Comparison of ENCODE assay signal across 16 mouse cellular contexts in genomic region chr14:21600628-21601027, GRCm38 (mm10).
A peak's percentile ranks its signal among the peaks of the same experiment; 100 is the strongest.
DNase-seq lines count a peak whose midpoint lies in the region; ATAC-seq lines count a peak whose summit lies in the region.
"Had no signal": no experiment of that assay in that cellular context is flagged by ENCODE, and none has a peak within 500 bp of the region (broad histone marks: within the 10 kb centered on the region; RNA-seq: fewer than 3 reads in every experiment).

No protein-coding gene starts in this region.

- WGBS in hindbrain, embryonic 12.5 days = 38% methylated on average over 1 of the region's 1 CpGs
- 53% methylated on average over 1 of the region's 1 CpGs for WGBS in hindbrain, embryonic 10.5 days
- WGBS in forebrain, embryonic 11.5 days = 40% methylated on average over 1 of the region's 1 CpGs
- 26% methylated on average over 1 of the region's 1 CpGs for WGBS in liver, embryonic 16.5 days (ENCODE audit: insufficient replicate concordance)

- H3K9ac ChIP-seq in hindbrain, embryonic 12.5 days = no peak overlapping the region
- no peak overlapping the region for H3K9ac ChIP-seq in forebrain, embryonic 11.5 days (ENCODE audit: low read length)
- H3K9ac ChIP-seq in liver, embryonic 16.5 days (ENCODE audit: low read depth, low read length) = no peak overlapping the region
- H3K9ac ChIP-seq: embryonic facial prominence, embryonic 12.5 days; lung, embryonic 15.5 days; midbrain, embryonic 12.5 days; stomach, embryonic 15.5 days had no signal

- DNase-seq in hindbrain, embryonic 10.5 days (ENCODE audit: low spot score) = no peak
- peak; percentile 41 for DNase-seq in 416B (ENCODE audit: low read depth)
- DNase-seq in forebrain, embryonic 11.5 days (ENCODE audit: low spot score) = no peak
- no peak for DNase-seq in gastrocnemius, postnatal 10 days
- DNase-seq in heart, postnatal 14 days = no peak
- no peak for DNase-seq in gastrocnemius, adult 18-20 months (ENCODE audit: low spot score)
- DNase-seq: cerebellum, postnatal 10 days; layer of hippocampus, adult 9-11 months; thymus, postnatal 4 days had no signal

- peak overlapping the region; percentile 71 for H3K27ac ChIP-seq in hindbrain, embryonic 12.5 days
- no peak overlapping the region for H3K27ac ChIP-seq in hindbrain, embryonic 10.5 days
- peak overlapping the region; percentile 84 for H3K27ac ChIP-seq in forebrain, embryonic 11.5 days (ENCODE audit: low read depth, low read length)
- no peak overlapping the region for H3K27ac ChIP-seq in liver, embryonic 16.5 days (ENCODE audit: low read length)
- H3K27ac ChIP-seq: embryonic facial prominence, embryonic 12.5 days; lung, embryonic 15.5 days; stomach, embryonic 15.5 days had no signal

- H3K9me3 ChIP-seq in hindbrain, embryonic 12.5 days (replicated peaks) = no peaks in the 10 kb centered on the region
- peaks cover 3% of the 10 kb centered on the region; the same call in 1 of the 2 replicates for H3K9me3 ChIP-seq in hindbrain, embryonic 10.5 days
- H3K9me3 ChIP-seq in forebrain, embryonic 11.5 days (ENCODE audit: control insufficient read depth, low read length) = no peaks in the 10 kb centered on the region; the same call in 1 of the 2 replicates
- no peaks in the 10 kb centered on the region for H3K9me3 ChIP-seq in liver, embryonic 16.5 days (replicated peaks; ENCODE audit: control insufficient read depth, low read length)
- H3K9me3 ChIP-seq: embryonic facial prominence, embryonic 12.5 days; lung, embryonic 15.5 days; midbrain, embryonic 12.5 days; stomach, embryonic 15.5 days had no signal

- intact Hi-C loops in heart, postnatal 14 days (cut with DNase I) = no loop called here

- no peaks in the 10 kb centered on the region for H3K27me3 ChIP-seq in hindbrain, embryonic 12.5 days
- H3K27me3 ChIP-seq in hindbrain, embryonic 10.5 days (ENCODE audit: insufficient read depth, poor library complexity, severe bottlenecking) = no peaks in the 10 kb centered on the region
- no peaks in the 10 kb centered on the region for H3K27me3 ChIP-seq in forebrain, embryonic 11.5 days (ENCODE audit: control insufficient read depth, insufficient read depth, low read length)
- H3K27me3 ChIP-seq in liver, embryonic 16.5 days (ENCODE audit: control insufficient read depth, insufficient read depth, low read depth, low read length) = no peaks in the 10 kb centered on the region
- H3K27me3 ChIP-seq: embryonic facial prominence, embryonic 12.5 days; lung, embryonic 15.5 days; midbrain, embryonic 12.5 days; stomach, embryonic 15.5 days had no signal

- ATAC-seq in hindbrain, embryonic 12.5 days (ENCODE audit: low FRiP score) = no peak
- no peak for ATAC-seq in forebrain, embryonic 11.5 days (replicated peaks; ENCODE audit: low FRiP score)
- ATAC-seq in liver, embryonic 16.5 days (ENCODE audit: low read depth) = peak; percentile 58
- ATAC-seq: activated CD4-positive, CD25-positive, alpha-beta regulatory T cell, adult 4 months had no signal

- H3K4me1 ChIP-seq in hindbrain, embryonic 12.5 days = peaks cover 21% of the 10 kb centered on the region
- peaks cover 14% of the 10 kb centered on the region for H3K4me1 ChIP-seq in hindbrain, embryonic 10.5 days (replicated peaks)
- peaks cover 13% of the 10 kb centered on the region for H3K4me1 ChIP-seq in forebrain, embryonic 11.5 days (replicated peaks; ENCODE audit: control insufficient read depth, insufficient read depth, low read length)
- H3K4me1 ChIP-seq in liver, embryonic 16.5 days (ENCODE audit: control insufficient read depth, low read depth, low read length) = peaks cover 32% of the 10 kb centered on the region

- 0 out of 2 replicates have a peak, but pooled peaks cover 2% of the 10 kb centered on the region for H3K36me3 ChIP-seq in hindbrain, embryonic 12.5 days
- peaks cover 4% of the 10 kb centered on the region for H3K36me3 ChIP-seq in hindbrain, embryonic 10.5 days
- H3K36me3 ChIP-seq in forebrain, embryonic 11.5 days (ENCODE audit: control insufficient read depth, insufficient read depth, low read length) = no peaks in the 10 kb centered on the region
- H3K36me3 ChIP-seq in liver, embryonic 16.5 days (ENCODE audit: control insufficient read depth, insufficient read depth) = no peaks in the 10 kb centered on the region
- H3K36me3 ChIP-seq: embryonic facial prominence, embryonic 12.5 days; lung, embryonic 15.5 days; midbrain, embryonic 12.5 days; stomach, embryonic 15.5 days had no signal

- no peak overlapping the region for H3K4me3 ChIP-seq in hindbrain, embryonic 12.5 days
- no peak overlapping the region for H3K4me3 ChIP-seq in hindbrain, embryonic 10.5 days
- H3K4me3 ChIP-seq in forebrain, embryonic 11.5 days (ENCODE audit: low read depth, low read length) = no peak overlapping the region
- no peak overlapping the region for H3K4me3 ChIP-seq in liver, embryonic 16.5 days (ENCODE audit: low read depth, low read length)
- H3K4me3 ChIP-seq: embryonic facial prominence, embryonic 12.5 days; lung, embryonic 15.5 days; midbrain, embryonic 12.5 days; stomach, embryonic 15.5 days had no signal

- H3K4me2 ChIP-seq in hindbrain, embryonic 12.5 days (replicated peaks) = no peak overlapping the region
- no peak overlapping the region for H3K4me2 ChIP-seq in forebrain, embryonic 11.5 days (ENCODE audit: low read depth, low read length, severe bottlenecking)
- H3K4me2 ChIP-seq in liver, embryonic 16.5 days (ENCODE audit: low read depth, low read length) = no peak overlapping the region
- H3K4me2 ChIP-seq: embryonic facial prominence, embryonic 12.5 days; lung, embryonic 15.5 days; midbrain, embryonic 12.5 days; stomach, embryonic 15.5 days had no signal

Comparison
In these comparisons a context has a peak if more than half of its experiments do, and no peak if none do; other contexts are left out.
1. H3K27ac ChIP-seq: peak in hindbrain, embryonic 12.5 days (single experiment) and forebrain, embryonic 11.5 days (single experiment); none in hindbrain, embryonic 10.5 days (single experiment) and liver, embryonic 16.5 days (single experiment).